Comparison of ENCODE assay signal across 24 mouse cellular contexts in genomic region chr4:135092871-135093270, GRCm38 (mm10). TPM values are rescaled to one million over a fixed set of nuclear protein-coding genes. Genes with fewer than 3 reads are reported as not detected.
DNase-seq lines count a peak whose midpoint lies in the region; ATAC-seq and TF ChIP-seq lines count a peak whose summit lies in the region.
"Had no signal": no experiment of that assay in that cellular context is flagged by ENCODE, and none has a peak within 500 bp of the region (broad histone marks: within the 10 kb centered on the region; RNA-seq: fewer than 3 reads in every experiment).

No protein-coding gene starts in this region.

- H3K4me1 ChIP-seq in limb, embryonic 14.5 days (ENCODE audit: control insufficient read depth, insufficient read depth, low read length): peaks cover 3% of the 10 kb centered on the region; the same call in 1 of the 2 replicates
- peaks cover 21% of the 10 kb centered on the region for H3K4me1 ChIP-seq in limb, embryonic 10.5 days
- H3K4me1 ChIP-seq: forebrain, embryonic 12.5 days; hindbrain, embryonic 12.5 days; hindbrain, embryonic 15.5 days had no signal

- H3K4me2 ChIP-seq in limb, embryonic 14.5 days (replicated peaks; ENCODE audit: low read depth, low read length, severe bottlenecking): no peak overlapping the region
- H3K4me2 ChIP-seq: embryonic facial prominence, embryonic 15.5 days; forebrain, embryonic 12.5 days; heart, embryonic 11.5 days; hindbrain, embryonic 12.5 days; hindbrain, embryonic 15.5 days had no signal

- peak; percentile 71 for DNase-seq in limb, embryonic 14.5 days (ENCODE audit: low spot score)
- no peak for DNase-seq in limb, embryonic 10.5 days (ENCODE audit: low spot score)
- peak; percentile 33 for DNase-seq in 3T3-L1 (ENCODE audit: low read depth, low spot score)
- DNase-seq in NIH3T3 (ENCODE audit: low read depth): peak; percentile 68
- no peak for DNase-seq in left cerebral cortex, postnatal 25 days (ENCODE audit: low spot score in 2 of 2)
- no peak for DNase-seq in right cerebral cortex, adult 18-20 months
- DNase-seq: adrenal gland, adult 2 months; adrenal gland, postnatal 14 days; cerebellum, adult 11-12 months; cerebellum, adult 8-10 months; cerebellum, postnatal 10 days; cerebellum, postnatal 36 days; embryo, embryonic 11 days; gastrocnemius, postnatal 10 days; gastrocnemius, postnatal 36 days; heart, adult 11 months had no signal

- H3K9me3 ChIP-seq in limb, embryonic 14.5 days (ENCODE audit: control insufficient read depth, low read length): no peaks in the 10 kb centered on the region
- no peaks in the 10 kb centered on the region for H3K9me3 ChIP-seq in limb, embryonic 10.5 days (replicated peaks)
- H3K9me3 ChIP-seq: embryonic facial prominence, embryonic 15.5 days; forebrain, embryonic 12.5 days; hindbrain, embryonic 12.5 days; hindbrain, embryonic 15.5 days had no signal

- no peaks in the 10 kb centered on the region for H3K27me3 ChIP-seq in limb, embryonic 14.5 days (ENCODE audit: control insufficient read depth, insufficient read depth, low read length)
- peaks cover 6% of the 10 kb centered on the region; the same call in 1 of the 2 replicates for H3K27me3 ChIP-seq in limb, embryonic 10.5 days (ENCODE audit: low read depth, poor library complexity, severe bottlenecking)
- H3K27me3 ChIP-seq: embryonic facial prominence, embryonic 15.5 days; forebrain, embryonic 12.5 days; hindbrain, embryonic 12.5 days; hindbrain, embryonic 15.5 days; Patski had no signal

- no peaks in the 10 kb centered on the region for H3K36me3 ChIP-seq in limb, embryonic 14.5 days (ENCODE audit: control insufficient read depth, insufficient read depth, low read length)
- H3K36me3 ChIP-seq in limb, embryonic 10.5 days: no peaks in the 10 kb centered on the region
- H3K36me3 ChIP-seq: embryonic facial prominence, embryonic 15.5 days; forebrain, embryonic 12.5 days; hindbrain, embryonic 12.5 days; hindbrain, embryonic 15.5 days had no signal

- 24% methylated on average over 3 of the region's 3 CpGs for WGBS in limb, embryonic 14.5 days
- 85% methylated on average over 3 of the region's 3 CpGs for WGBS in limb, embryonic 10.5 days

- intact Hi-C loops in left cerebral cortex, postnatal 25 days (cut with DNase I): no loop called here

- H3K9ac ChIP-seq in limb, embryonic 14.5 days (ENCODE audit: low read depth, low read length, severe bottlenecking): no peak overlapping the region
- H3K9ac ChIP-seq: embryonic facial prominence, embryonic 15.5 days; forebrain, embryonic 12.5 days; hindbrain, embryonic 12.5 days; hindbrain, embryonic 15.5 days had no signal

- no peak overlapping the region for H3K4me3 ChIP-seq in limb, embryonic 14.5 days (replicated peaks; ENCODE audit: low read length)
- H3K4me3 ChIP-seq in limb, embryonic 10.5 days: no peak overlapping the region
- H3K4me3 ChIP-seq: embryonic facial prominence, embryonic 15.5 days; forebrain, embryonic 12.5 days; hindbrain, embryonic 12.5 days; hindbrain, embryonic 15.5 days had no signal

- no peak overlapping the region for H3K27ac ChIP-seq in limb, embryonic 14.5 days (replicated peaks; ENCODE audit: low read depth, low read length)
- no peak overlapping the region for H3K27ac ChIP-seq in limb, embryonic 10.5 days
- H3K27ac ChIP-seq: embryonic facial prominence, embryonic 15.5 days; forebrain, embryonic 12.5 days; hindbrain, embryonic 12.5 days; hindbrain, embryonic 15.5 days had no signal

- TF ChIP-seq POLR2A in limb, embryonic 14.5 days (IDR thresholded peaks at IDR 0.05; ENCODE audit: borderline replicate concordance, extremely low read depth, insufficient read depth, insufficient read length): no peak

- no peak for ATAC-seq in limb, embryonic 14.5 days (ENCODE audit: low FRiP score, low read depth)
- ATAC-seq: forebrain, embryonic 16.5 days; Patski had no signal

RNA-seq across cellular contexts. Expression of gene Runx3, which starts 27.6 kb away (rescaled TPM):
- 11.1 and 18.3 TPM in 2 replicates for polyA plus RNA-seq in limb, embryonic 14.5 days (2012; rRNA removed)
- polyA plus RNA-seq in limb, embryonic 14.5 days (2014; fragmentation: Nextera tagmentation; extraction: Ambion mirVana): 6.3 and 7.7 TPM in 2 replicates
- polyA plus RNA-seq in limb, embryonic 10.5 days (2016; fragmentation: Nextera tagmentation; extraction: Ambion mirVana): 0.05 and 0.08 TPM in 2 replicates
- total RNA-seq in left cerebral cortex, postnatal 25 days (2021): not detected
- polyA plus RNA-seq: cortical plate, adult 2 months; forebrain, embryonic 16.5 days; heart, embryonic 11.5 days had no signal

Comparison
In these comparisons a context has a peak if more than half of its experiments do, and no peak if none do; other contexts are left out.
1. DNase-seq: peak in limb, embryonic 14.5 days (single experiment), 3T3-L1 (single experiment) and NIH3T3 (single experiment); none in limb, embryonic 10.5 days (single experiment), left cerebral cortex, postnatal 25 days (0 of 2) and right cerebral cortex, adult 18-20 months (single experiment).